Mouse (Mus musculus): ENCODE measurements around the gene Gnmt. TPM values are rescaled to one million over a fixed set of nuclear protein-coding genes. Genes with fewer than 3 reads are reported as not detected.

Gnmt gene
- total and polyA plus RNA-seq, 3 experiments = 0.62 to 1.6 TPM; not detected in 1

DNA sequence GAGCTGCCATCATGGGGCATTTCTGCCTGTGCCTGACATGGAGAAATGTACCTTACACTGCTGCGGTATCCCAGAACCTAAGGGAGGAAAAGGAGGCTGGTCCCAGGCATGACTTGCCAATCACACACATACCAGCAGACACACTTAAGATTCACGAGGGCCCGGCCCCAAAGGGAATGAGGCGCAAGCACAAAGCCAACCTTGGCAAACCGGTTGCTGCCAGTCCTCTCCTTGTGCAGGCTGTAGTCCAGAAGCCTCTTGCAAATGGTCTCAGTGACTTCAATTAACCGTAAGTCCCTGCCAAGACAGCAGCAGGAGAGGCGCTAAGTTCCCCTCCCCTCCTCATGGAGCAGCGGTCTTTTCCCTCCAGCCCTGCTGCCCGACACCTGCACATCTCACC, 14.0 kb upstream of the Gnmt start:
- H3K9me3 ChIP-seq (replicated peaks; ENCODE audit: insufficient read depth, low read length) = no peaks in the 10 kb centered on the region
- H3K4me1 ChIP-seq (ENCODE audit: control insufficient read depth in 1 of 2, insufficient read depth in 2 of 2, low read length in 2 of 2) = no peaks in the 10 kb centered on the region
- H3K9ac ChIP-seq (ENCODE audit: control insufficient read depth, low read depth, low read length, poor library complexity, severe bottlenecking) = no peak overlapping the region
- H3K27ac ChIP-seq (ENCODE audit: control insufficient read depth, low read depth, low read length) = no peak overlapping the region
- DNase-seq (ENCODE audit: low read depth, low spot score) = no peak
- H3K4me3 ChIP-seq (ENCODE audit: control insufficient read depth in 1 of 2, insufficient read depth in 1 of 2, low read depth in 2 of 2, low read length in 2 of 2) = no peak overlapping the region
- TF ChIP-seq KAT2A (conservative IDR thresholded peaks at IDR 0.05; ENCODE audit: low read depth, low read length) (no peak), GABPA (IDR thresholded peaks at IDR 0.05; ENCODE audit: low read depth, low read length) (no peak), ZMIZ1 (IDR thresholded peaks at IDR 0.05; ENCODE audit: low read depth, low read length) (no peak), JUND (IDR thresholded peaks at IDR 0.05; ENCODE audit: low read depth, low read length) (no peak), MAFK (IDR thresholded peaks at IDR 0.05; ENCODE audit: borderline replicate concordance, low read depth, low read length) (no peak), NRF1 (IDR thresholded peaks at IDR 0.05; ENCODE audit: insufficient read depth, low read depth, low read length, poor library complexity, severe bottlenecking) (no peak), USF1 (IDR thresholded peaks at IDR 0.05; ENCODE audit: low read depth, low read length) (no peak), RCOR1 (IDR thresholded peaks at IDR 0.05; ENCODE audit: low read depth, low read length) (no peak), CHD2 (IDR thresholded peaks at IDR 0.05; ENCODE audit: low read length) (no peak), SIN3A (IDR thresholded peaks at IDR 0.05; ENCODE audit: low read length) (no peak)
- H3K36me3 ChIP-seq (ENCODE audit: control insufficient read depth in 1 of 2, insufficient read depth in 2 of 2, low read length in 2 of 2) = peaks cover 0 to 10% of the 10 kb centered on the region in 2 experiments; a peak in 2 of 4 replicates
- no peaks in the 10 kb centered on the region for H3K27me3 ChIP-seq (ENCODE audit: control insufficient read depth in 1 of 2, insufficient read depth in 2 of 2, low read length in 2 of 2)
- H3K79me2 ChIP-seq (ENCODE audit: control insufficient read depth, insufficient read depth, low read length, poor library complexity) = peaks cover 4% of the 10 kb centered on the region; the same call in 1 of the 2 replicates

DNA sequence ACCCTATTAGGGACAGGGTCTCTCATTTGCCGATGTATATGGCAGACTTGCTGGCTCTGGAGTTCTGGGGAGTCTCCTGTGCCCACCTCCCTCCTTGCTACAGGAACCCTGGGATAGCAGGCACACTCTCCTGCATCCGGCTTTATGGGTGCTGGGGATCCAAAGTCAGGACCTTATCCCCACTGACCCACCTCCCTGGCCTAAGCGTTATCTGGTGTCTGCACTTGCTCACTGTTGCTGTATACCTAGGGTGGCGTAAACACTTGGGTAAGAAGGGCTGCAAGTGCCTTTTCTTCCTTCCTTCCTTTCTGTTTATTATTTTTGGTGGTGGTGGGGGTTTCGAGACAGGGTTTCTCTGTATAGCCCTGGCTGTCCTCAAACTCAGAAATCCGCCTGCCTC, 12.3 kb upstream of the Gnmt start:
- H3K4me3 ChIP-seq (ENCODE audit: control insufficient read depth in 1 of 2, insufficient read depth in 1 of 2, low read depth in 2 of 2, low read length in 2 of 2) = no peak overlapping the region

DNA sequence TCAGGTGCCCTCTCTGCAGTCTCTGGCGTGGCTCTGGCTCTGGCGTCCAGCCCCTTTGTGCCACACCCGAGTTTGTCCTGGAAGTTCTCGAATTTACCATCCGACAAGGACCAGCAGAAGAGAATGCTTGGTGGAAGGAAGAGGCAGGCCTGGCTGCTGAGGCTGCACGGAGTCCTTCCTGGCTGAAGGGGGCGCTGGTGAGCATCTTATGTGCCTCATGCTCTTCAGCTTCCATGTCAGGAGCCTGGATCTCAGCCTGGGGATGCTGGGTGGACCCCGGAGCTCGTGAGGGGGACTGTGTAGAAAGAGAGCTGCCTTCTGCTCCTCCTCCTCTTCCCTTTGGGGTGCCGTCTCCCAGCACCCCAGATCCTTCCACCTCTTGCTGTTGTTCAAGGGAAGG, 7.2 kb upstream of the Gnmt start:
- no peaks in the 10 kb centered on the region for H3K79me2 ChIP-seq (ENCODE audit: control insufficient read depth, insufficient read depth, low read length, poor library complexity)
- peak; percentile 72 for DNase-seq (ENCODE audit: low read depth, low spot score)
- TF ChIP-seq E2F4 (IDR thresholded peaks at IDR 0.05; ENCODE audit: borderline replicate concordance, low read depth, low read length) (no peak), SMC3 (IDR thresholded peaks at IDR 0.05; ENCODE audit: low read depth, low read length) (peak; percentile 38), RAD21 (IDR thresholded peaks at IDR 0.05; ENCODE audit: low read depth, low read length) (peak; percentile 6; the same call in 1 of the 2 replicates), MXI1 (IDR thresholded peaks at IDR 0.05; ENCODE audit: low read depth, low read length) (no peak), CTCF (IDR thresholded peaks at IDR 0.05 in 2 of 3, conservative IDR thresholded peaks at IDR 0.05 in 1 of 3; ENCODE audit: control insufficient read depth in 1 of 3, insufficient read depth in 1 of 3, low read depth in 2 of 3, low read length in 3 of 3, poor library complexity in 1 of 3, severe bottlenecking in 1 of 3) (peak; percentile 73 to 87 (median 84))
- H3K9me3 ChIP-seq (replicated peaks; ENCODE audit: insufficient read depth, low read length) = no peaks in the 10 kb centered on the region
- H3K27ac ChIP-seq (ENCODE audit: control insufficient read depth, low read depth, low read length) = no peak overlapping the region
- H3K4me3 ChIP-seq (ENCODE audit: control insufficient read depth in 1 of 2, insufficient read depth in 1 of 2, low read depth in 2 of 2, low read length in 2 of 2) = no peak overlapping the region
- no peaks in the 10 kb centered on the region; a peak in 2 of 4 replicates for H3K36me3 ChIP-seq (ENCODE audit: control insufficient read depth in 1 of 2, insufficient read depth in 2 of 2, low read length in 2 of 2)
- no peaks in the 10 kb centered on the region for H3K27me3 ChIP-seq (ENCODE audit: control insufficient read depth in 1 of 2, insufficient read depth in 2 of 2, low read length in 2 of 2)
- H3K9ac ChIP-seq (ENCODE audit: control insufficient read depth, low read depth, low read length, poor library complexity, severe bottlenecking) = no peak overlapping the region
- H3K4me1 ChIP-seq (ENCODE audit: control insufficient read depth in 1 of 2, insufficient read depth in 2 of 2, low read length in 2 of 2) = no peaks in the 10 kb centered on the region

More for the DNA sequence above, 12.3 kb upstream of the Gnmt start:
- Histone ChIP-seq H3K9me3 (replicated peaks; ENCODE audit: insufficient read depth, low read length) (no peaks in the 10 kb centered on the region), H3K36me3 (ENCODE audit: control insufficient read depth in 1 of 2, insufficient read depth in 2 of 2, low read length in 2 of 2) (peaks cover 0 to 6% of the 10 kb centered on the region in 2 experiments; a peak in 2 of 4 replicates), H3K27ac (ENCODE audit: control insufficient read depth, low read depth, low read length) (no peak overlapping the region), H3K9ac (ENCODE audit: control insufficient read depth, low read depth, low read length, poor library complexity, severe bottlenecking) (no peak overlapping the region), H3K79me2 (ENCODE audit: control insufficient read depth, insufficient read depth, low read length, poor library complexity) (peaks cover 1% of the 10 kb centered on the region; the same call in 1 of the 2 replicates), H3K27me3 (ENCODE audit: control insufficient read depth in 1 of 2, insufficient read depth in 2 of 2, low read length in 2 of 2) (no peaks in the 10 kb centered on the region), H3K4me1 (ENCODE audit: control insufficient read depth in 1 of 2, insufficient read depth in 2 of 2, low read length in 2 of 2) (no peaks in the 10 kb centered on the region)
- DNase-seq (ENCODE audit: low read depth, low spot score) = no peak
- TF ChIP-seq SMC3 (IDR thresholded peaks at IDR 0.05; ENCODE audit: low read depth, low read length) (no peak), TCF12 (IDR thresholded peaks at IDR 0.05; ENCODE audit: low read depth, low read length) (no peak)
